Mouse (Mus musculus): Measurements from ENCODE around the gene Cldn8.

DNA sequence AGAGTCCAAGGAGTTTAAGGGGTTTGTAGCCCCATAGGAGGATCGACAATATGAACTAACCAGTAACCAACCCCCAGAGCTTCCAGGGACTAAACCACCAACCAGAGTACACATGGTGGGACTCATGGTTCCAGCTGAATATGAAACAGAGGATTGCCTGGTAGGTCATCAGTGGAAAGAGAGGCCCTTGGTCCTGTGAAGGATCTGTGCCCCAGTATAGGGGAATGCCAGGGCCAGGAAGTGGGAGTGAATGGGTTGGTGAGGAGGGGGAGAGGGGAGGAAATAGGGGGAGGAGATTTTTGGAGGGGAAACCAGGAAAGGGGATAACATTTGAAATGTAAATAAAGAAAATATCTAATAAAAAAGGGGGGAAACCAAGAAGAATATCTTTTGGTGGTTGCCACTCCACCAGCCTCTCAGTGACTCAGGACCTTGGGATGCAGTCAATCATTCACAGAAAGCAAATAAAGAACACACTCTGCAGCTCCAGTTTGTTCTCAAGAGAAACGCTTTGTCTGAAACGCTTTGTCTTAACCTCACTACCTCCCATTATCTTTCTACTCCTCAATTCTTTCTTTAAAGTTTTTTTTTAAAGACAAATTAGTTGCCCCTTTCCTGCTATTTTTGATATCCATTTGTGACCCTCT is 23.0 kb downstream of the Cldn8 start:
- TF ChIP-seq GATA1 (IDR thresholded peaks at IDR 0.05; ENCODE audit: borderline replicate concordance, low read length), result no peak
- TF ChIP-seq FLI1 (IDR thresholded peaks at IDR 0.05; ENCODE audit: low read length), result no peak
